24 mouse cellular contexts compared by ENCODE assay signal in the genomic region with DNA sequence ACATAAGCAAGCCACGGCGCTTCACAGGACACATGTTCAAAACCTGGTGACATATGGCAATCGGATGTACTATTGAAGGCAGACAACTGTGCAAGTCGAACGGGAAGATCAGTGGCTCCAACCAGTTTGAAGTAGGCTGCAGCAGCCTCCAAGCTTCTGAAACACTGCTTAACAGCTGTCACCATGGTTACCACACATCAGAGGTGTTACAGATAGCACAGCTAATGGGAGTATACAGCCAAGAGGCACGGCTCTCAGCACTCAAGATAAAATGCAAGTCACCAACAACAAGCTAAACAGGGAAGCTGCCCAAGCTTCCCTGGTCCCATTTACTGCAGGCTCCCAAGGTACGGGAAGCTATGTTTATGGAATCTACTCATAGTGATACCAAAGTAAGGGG. TPM values are rescaled to one million over a fixed set of nuclear protein-coding genes. Genes with fewer than 3 reads are reported as not detected.
DNase-seq lines count a peak whose midpoint lies in the region; ATAC-seq lines count a peak whose summit lies in the region.
"Had no signal": no experiment of that assay in that cellular context is flagged by ENCODE, and none has a peak within 500 bp of the region (broad histone marks: within the 10 kb centered on the region; RNA-seq: fewer than 3 reads in every experiment).

No protein-coding gene starts in this region.

- no peak overlapping the region for H3K4me2 ChIP-seq in hindbrain, embryonic 16.5 days (ENCODE audit: low read length)
- H3K4me2 ChIP-seq in hindbrain, embryonic 13.5 days: no peak overlapping the region
- H3K4me2 ChIP-seq: hindbrain, embryonic 12.5 days; kidney, embryonic 15.5 days had no signal

- peak; percentile 81 for DNase-seq in heart, adult 11 months
- DNase-seq in heart, postnatal 36 days: no peak
- peak; percentile 68 for DNase-seq in brain, adult 2 months (ENCODE audit: low read depth, low spot score)
- peak; percentile 14 to 17 for DNase-seq in heart, postnatal 10 days
- DNase-seq in adrenal gland, postnatal 10 days: no peak
- DNase-seq in adipocyte (ENCODE audit: low spot score): no peak
- DNase-seq: adrenal gland, postnatal 36 days; cerebellum, adult 2 months; cerebellum, postnatal 36 days; gastrocnemius, adult 2 months; lung, adult 18-20 months; lung, postnatal 36 days; right cerebral cortex, postnatal 4 days had no signal

- no peaks in the 10 kb centered on the region for H3K4me1 ChIP-seq in hindbrain, embryonic 16.5 days (ENCODE audit: control insufficient read depth, insufficient read depth, low read depth, low read length)
- no peaks in the 10 kb centered on the region for H3K4me1 ChIP-seq in hindbrain, embryonic 13.5 days (replicated peaks)
- H3K4me1 ChIP-seq: hindbrain, embryonic 12.5 days; kidney, embryonic 15.5 days; limb, embryonic 10.5 days had no signal

- no peak overlapping the region for H3K4me3 ChIP-seq in hindbrain, embryonic 16.5 days (ENCODE audit: low read length)
- no peak overlapping the region for H3K4me3 ChIP-seq in hindbrain, embryonic 13.5 days
- H3K4me3 ChIP-seq: gastrocnemius, adult 2 months; hindbrain, embryonic 12.5 days; kidney, embryonic 15.5 days; limb, embryonic 10.5 days; myocyte had no signal

- ATAC-seq in hindbrain, embryonic 16.5 days: peak; percentile 78; the same call in 1 of the 2 replicates
- ATAC-seq in hindbrain, embryonic 13.5 days (ENCODE audit: low FRiP score): no peak
- ATAC-seq: intestine, postnatal 0 days had no signal

- intact Hi-C loops in heart, postnatal 36 days (cut with DNase I): no loop called here
- intact Hi-C loops in heart, postnatal 10 days (cut with DNase I): no loop called here

- H3K27me3 ChIP-seq in hindbrain, embryonic 16.5 days (replicated peaks; ENCODE audit: control insufficient read depth, insufficient read depth, low read length): no peaks in the 10 kb centered on the region
- no peaks in the 10 kb centered on the region for H3K27me3 ChIP-seq in hindbrain, embryonic 13.5 days
- H3K27me3 ChIP-seq: hindbrain, embryonic 12.5 days; kidney, embryonic 15.5 days had no signal

- H3K9ac ChIP-seq in hindbrain, embryonic 16.5 days (ENCODE audit: low read depth, low read length): no peak overlapping the region
- H3K9ac ChIP-seq in hindbrain, embryonic 13.5 days: no peak overlapping the region
- H3K9ac ChIP-seq: hindbrain, embryonic 12.5 days; kidney, embryonic 15.5 days had no signal

- no peaks in the 10 kb centered on the region for H3K9me3 ChIP-seq in hindbrain, embryonic 16.5 days (ENCODE audit: control insufficient read depth, low read length)
- H3K9me3 ChIP-seq in hindbrain, embryonic 13.5 days: no peaks in the 10 kb centered on the region
- H3K9me3 ChIP-seq: hindbrain, embryonic 12.5 days; kidney, embryonic 15.5 days; limb, embryonic 10.5 days had no signal

- H3K36me3 ChIP-seq in hindbrain, embryonic 16.5 days (ENCODE audit: control insufficient read depth, insufficient read depth, low read length): no peaks in the 10 kb centered on the region
- H3K36me3 ChIP-seq in hindbrain, embryonic 13.5 days: no peaks in the 10 kb centered on the region
- H3K36me3 ChIP-seq: G1E; hindbrain, embryonic 12.5 days; kidney, embryonic 15.5 days; limb, embryonic 10.5 days had no signal

- 66% methylated on average over 7 of the region's 7 CpGs for WGBS in hindbrain, embryonic 16.5 days
- WGBS in hindbrain, embryonic 13.5 days: 80% methylated on average over 7 of the region's 7 CpGs

- H3K27ac ChIP-seq in hindbrain, embryonic 16.5 days (ENCODE audit: low read depth, low read length): no peak overlapping the region
- no peak overlapping the region for H3K27ac ChIP-seq in hindbrain, embryonic 13.5 days
- H3K27ac ChIP-seq: gastrocnemius, adult 2 months; hindbrain, embryonic 12.5 days; kidney, embryonic 15.5 days; limb, embryonic 10.5 days had no signal

RNA-seq across cellular contexts. Expression of a gene that starts 46.6 kb away (rescaled TPM):
- total RNA-seq in heart, postnatal 36 days (2021): not detected
- 0.09 TPM in 1 of 2 replicates, not detected in the other for polyA plus RNA-seq in hindbrain, embryonic 16.5 days (2015; fragmentation: Nextera tagmentation; extraction: Ambion mirVana)
- polyA plus RNA-seq in hindbrain, embryonic 13.5 days (2015; fragmentation: Nextera tagmentation; extraction: Ambion mirVana): not detected in 2 replicates
- total RNA-seq in heart, postnatal 10 days (2021): not detected
- 1 to 10 TPM in 1 of 2 experiments, under 1 TPM in 1; 0.87 to 1.3 TPM for total RNA-seq in adrenal gland, postnatal 10 days (2021)
- total RNA-seq: G1E; gastrocnemius, adult 2 months; megakaryocyte-erythroid progenitor cell, adult 5-6 weeks had no signal
- polyA plus RNA-seq: cerebellum, adult 2 months; G1E; gonadal fat pad, adult 2 months; liver, adult 2 months had no signal

Comparison
In these comparisons a context has a peak if more than half of its experiments do, and no peak if none do; other contexts are left out.
1. DNase-seq: peak in heart, adult 11 months (single experiment), brain, adult 2 months (single experiment) and heart, postnatal 10 days (2 of 2); none in heart, postnatal 36 days (0 of 2), adrenal gland, postnatal 10 days (single experiment) and adipocyte (single experiment).